Mouse (Mus musculus) heart, postnatal 36 days (tissue): ENCODE measurements at regions not wholly inside any gene's neighbourhood (a gene's known extent, or its start where the extent isn't known, plus 50 kb on each side); places are given as distances from the start of the nearest gene placed in this dataset.

ENCODE experiments used
- DNase-seq, 2 experiments: peaks; one replicate each; pipeline ENCODE4 v3.0.0; 2021 to 2022
- intact Hi-C: fragments of 180-260 bp; cut with DNase I; formaldehyde crosslinking; loops from one replicate; pipeline ENCODE4 v1.15.1; 2025

- no peak for DNase-seq
- intact Hi-C loops = no loop called here
Measured at GRCm38 (mm10) chr1:35708176-35708788, 359.9 kb upstream of the Hs6st1 start.

GRCm38 (mm10) chr1:35709214-35709613, 359.0 kb upstream of the Hs6st1 start:
- DNase-seq = no peak
- intact Hi-C loops = no loop called here

- intact Hi-C loops = no loop called here
- no peak for DNase-seq
Measured at GRCm38 (mm10) chr1:35713961-35714360, 354.2 kb upstream of the Hs6st1 start.

GRCm38 (mm10) chr1:35715931-35716330, 352.3 kb upstream of the Hs6st1 start:
- DNase-seq = no peak
- intact Hi-C loops = no loop called here

GRCm38 (mm10) chr1:35717166-35717565, 351.0 kb upstream of the Hs6st1 start:
- intact Hi-C loops = no loop called here
- no peak for DNase-seq

GRCm38 (mm10) chr1:35717659-35718058, 350.5 kb upstream of the Hs6st1 start:
- DNase-seq = no peak
- intact Hi-C loops = no loop called here

- no peak for DNase-seq
- intact Hi-C loops = loop anchor here (10.0 kb wide), 1 partner anchor 415 kb away; no protein-coding TSS in a partner anchor
Measured at GRCm38 (mm10) chr1:35720063-35720462, 348.1 kb upstream of the Hs6st1 start.

GRCm38 (mm10) chr1:35724366-35724900, 343.8 kb upstream of the Hs6st1 start:
- intact Hi-C loops = loop anchor here (10.0 kb wide), 1 partner anchor 410 kb away; no protein-coding TSS in a partner anchor
- no peak for DNase-seq

- peak; percentile 31 to 64 for DNase-seq
- intact Hi-C loops = loop anchor here (2.0 to 10.0 kb wide), 2 partner anchors 338 to 408 kb away; no protein-coding TSS in a partner anchor
Measured at GRCm38 (mm10) chr1:35726596-35726995, 341.6 kb upstream of the Hs6st1 start.

GRCm38 (mm10) chr1:35727310-35727990, 340.8 kb upstream of the Hs6st1 start:
- intact Hi-C loops = loop anchor here (2.0 to 10.0 kb wide), 2 partner anchors 337 to 407 kb away; no protein-coding TSS in a partner anchor
- DNase-seq = no peak

GRCm38 (mm10) chr1:35729785-35730295, 338.4 kb upstream of the Hs6st1 start:
- intact Hi-C loops = loop anchor here (10.0 kb wide), 1 partner anchor 405 kb away; no protein-coding TSS in a partner anchor

GRCm38 (mm10) chr1:35730309-35730708, 337.9 kb upstream of the Hs6st1 start:
- intact Hi-C loops = no loop called here
- DNase-seq = no peak

More at GRCm38 (mm10) chr1:35729785-35730295, 338.4 kb upstream of the Hs6st1 start:
- no peak for DNase-seq

GRCm38 (mm10) chr1:35736247-35736646, 332.0 kb upstream of the Hs6st1 start:
- no peak for DNase-seq
- intact Hi-C loops = no loop called here

GRCm38 (mm10) chr1:35749603-35750002, 318.6 kb upstream of the Hs6st1 start:
- no peak for DNase-seq
- intact Hi-C loops = no loop called here

GRCm38 (mm10) chr1:35750092-35750521, 318.1 kb upstream of the Hs6st1 start:
- intact Hi-C loops = no loop called here
- no peak for DNase-seq

GRCm38 (mm10) chr1:35752636-35753035, 315.6 kb upstream of the Hs6st1 start:
- intact Hi-C loops = no loop called here

GRCm38 (mm10) chr1:35754170-35754569, 314.0 kb upstream of the Hs6st1 start:
- DNase-seq = no peak
- intact Hi-C loops = no loop called here

More at GRCm38 (mm10) chr1:35752636-35753035, 315.6 kb upstream of the Hs6st1 start:
- no peak for DNase-seq

GRCm38 (mm10) chr1:35759010-35759409, 309.2 kb upstream of the Hs6st1 start:
- DNase-seq = no peak
- intact Hi-C loops = no loop called here

GRCm38 (mm10) chr1:35759600-35759999, 308.6 kb upstream of the Hs6st1 start:
- intact Hi-C loops = no loop called here
- DNase-seq = peak in 1 of 2 experiments; percentile 21

- intact Hi-C loops = no loop called here
- DNase-seq = no peak
Measured at GRCm38 (mm10) chr1:35763051-35763450, 305.1 kb upstream of the Hs6st1 start.

- no peak for DNase-seq
- intact Hi-C loops = no loop called here
Measured at GRCm38 (mm10) chr1:35763456-35763855, 304.7 kb upstream of the Hs6st1 start.
